Mouse (Mus musculus) embryonic facial prominence, embryonic 14.5 days (tissue): Measurements from ENCODE around the gene Bard1. TPM values are rescaled to one million over a fixed set of nuclear protein-coding genes. Genes with fewer than 3 reads are reported as not detected.

Experiments used
- ATAC-seq: fragments of 200-750 bp; cut with Nextera tagmentation; 2 replicates; pipeline ENCODE4 v1.8.0; 2017; ENCODE audit warnings: low read depth, moderate number of reproducible peaks, moderate TSS enrichment
- DNase-seq: peaks from one replicate; pipeline ENCODE4 v3.0.0-alpha.2; 2015; ENCODE audit warnings: low spot score
- H3K27ac ChIP-seq: fragments of 300-500 bp; sonication (generic); replicated peaks from 2 replicates; pipeline ENCODE4 v1.5.1; 2014; ENCODE audit warnings: low read depth, mild to moderate bottlenecking, low read length, moderate library complexity
- H3K27me3 ChIP-seq: fragments of 300-500 bp; sonication (generic); replicated peaks from 2 replicates; pipeline ENCODE4 v1.6.1; 2014; ENCODE audit warnings: low read length; ENCODE audit not compliant: control insufficient read depth, insufficient read depth
- H3K36me3 ChIP-seq: fragments of 300-500 bp; sonication (generic); 2 replicates; pipeline ENCODE4 v1.6.1; 2014; ENCODE audit warnings: low read length, mixed read lengths; ENCODE audit not compliant: control insufficient read depth, insufficient read depth
- H3K4me1 ChIP-seq: fragments of 300-500 bp; sonication (generic); 2 replicates; pipeline ENCODE4 v1.6.1; 2014; ENCODE audit warnings: antibody characterized with exemption, low read length; ENCODE audit not compliant: control insufficient read depth, insufficient read depth
- H3K4me2 ChIP-seq: fragments of 300-500 bp; sonication (generic); 2 replicates; pipeline ENCODE4 v1.6.1; 2014; ENCODE audit warnings: low read depth, mild to moderate bottlenecking, low read length, moderate library complexity, mixed read lengths
- H3K4me3 ChIP-seq: fragments of 300-500 bp; sonication (generic); 2 replicates; pipeline ENCODE4 v1.5.1; 2014; ENCODE audit warnings: low read depth, mild to moderate bottlenecking, low read length
- H3K9ac ChIP-seq: fragments of 300-500 bp; sonication (generic); 2 replicates; pipeline ENCODE4 v1.6.1; 2014; ENCODE audit warnings: low read depth, mild to moderate bottlenecking, low read length, moderate library complexity, mixed read lengths
- H3K9me3 ChIP-seq: fragments of 300-500 bp; sonication (generic); 2 replicates; pipeline ENCODE4 v1.6.1; 2016; ENCODE audit warnings: low read length; ENCODE audit not compliant: control insufficient read depth
- WGBS: fragments of 180-500 bp; shearing (Covaris S2); extraction: QIAGEN DNeasy Blood & Tissue Kit; methylation state at CpG from one replicate; pipeline ENCODE4 v1.1.7; 2014; 5-methylcytosine and 5-hydroxymethylcytosine counted together
- polyA plus RNA-seq: library from polyadenylated mRNA; unstranded; fragments of >200 nt; fragmentation: Nextera tagmentation; extraction: Ambion mirVana; gene quantifications from 2 replicates; pipeline ENCODE4 v1.2.1, GENCODE M21; 2014

Gene Bard1
- polyA plus RNA-seq, 1 experiment from 2014 or later = 1.6 TPM

GRCm38 (mm10) chr1:71103174-71103864 lies 373 bp upstream of the Bard1 start:
- Histone ChIP-seq H3K27ac (peak overlapping the region; percentile 39; the same call in 1 of the 2 replicates), H3K4me1 (peaks cover 4% of the 10 kb centered on the region; the same call in 1 of the 2 replicates), H3K9ac (peak overlapping the region; percentile 77), H3K27me3 (no peaks in the 10 kb centered on the region), H3K4me3 (peak overlapping the region; percentile 88), H3K4me2 (peak overlapping the region; percentile 73), H3K9me3 (no peaks in the 10 kb centered on the region), H3K36me3 (no peaks in the 10 kb centered on the region)
- ATAC-seq (no peak), DNase-seq (no peak)
- WGBS = 28% methylated on average over 18 of the region's 18 CpGs

GRCm38 (mm10) chr1:71101369-71101970 lies 1.5 kb downstream of the Bard1 start:
- peak; percentile 33 for DNase-seq
- no peaks in the 10 kb centered on the region for H3K27me3 ChIP-seq
- 45% methylated on average over 11 of the region's 11 CpGs for WGBS
- no peak overlapping the region for H3K9ac ChIP-seq
- H3K4me2 ChIP-seq = peak overlapping the region; percentile 73
- no peak overlapping the region for H3K27ac ChIP-seq
- H3K4me3 ChIP-seq = peak overlapping the region; percentile 88
- no peaks in the 10 kb centered on the region for H3K36me3 ChIP-seq
- ATAC-seq = no peak
- no peaks in the 10 kb centered on the region for H3K9me3 ChIP-seq
- H3K4me1 ChIP-seq = peaks cover 4% of the 10 kb centered on the region; the same call in 1 of the 2 replicates

GRCm38 (mm10) chr1:71100591-71101368 lies 2.2 kb downstream of the Bard1 start:
- Histone ChIP-seq H3K4me1 (peaks cover 4% of the 10 kb centered on the region; the same call in 1 of the 2 replicates), H3K9me3 (no peaks in the 10 kb centered on the region), H3K27me3 (no peaks in the 10 kb centered on the region), H3K4me3 (no peak overlapping the region), H3K4me2 (peak overlapping the region; percentile 73; the same call in 1 of the 2 replicates), H3K27ac (no peak overlapping the region; the same call in 1 of the 2 replicates), H3K9ac (no peak overlapping the region), H3K36me3 (no peaks in the 10 kb centered on the region)
- DNase-seq (no peak), ATAC-seq (no peak)
- 57% methylated on average over 5 of the region's 5 CpGs for WGBS

- Histone ChIP-seq H3K4me3 (no peak overlapping the region), H3K9me3 (no peaks in the 10 kb centered on the region), H3K36me3 (no peaks in the 10 kb centered on the region), H3K9ac (no peak overlapping the region), H3K4me1 (peaks cover 4% of the 10 kb centered on the region; the same call in 1 of the 2 replicates), H3K27me3 (no peaks in the 10 kb centered on the region), H3K4me2 (peak overlapping the region; percentile 73; the same call in 1 of the 2 replicates), H3K27ac (no peak overlapping the region; the same call in 1 of the 2 replicates)
- WGBS = 43% methylated on average over 3 of the region's 3 CpGs
- DNase-seq = peak; percentile 62
- ATAC-seq = no peak; the same call in 1 of the 2 replicates
Observed at GRCm38 (mm10) chr1:71099945-71100515, 2.9 kb downstream of the Bard1 start.

- DNase-seq (no peak), ATAC-seq (no peak)
- no peak overlapping the region for H3K9ac ChIP-seq
- no peaks in the 10 kb centered on the region for H3K36me3 ChIP-seq
- H3K4me1 ChIP-seq = peaks cover under 1% of the 10 kb centered on the region; the same call in 1 of the 2 replicates
- H3K27ac ChIP-seq = no peak overlapping the region
- H3K4me2 ChIP-seq = no peak overlapping the region
- no peaks in the 10 kb centered on the region for H3K27me3 ChIP-seq
- 92% methylated on average over 1 of the region's 1 CpGs for WGBS
- no peak overlapping the region for H3K4me3 ChIP-seq
- H3K9me3 ChIP-seq = no peaks in the 10 kb centered on the region
Observed at GRCm38 (mm10) chr1:71096031-71096430, 6.9 kb downstream of the Bard1 start.

GRCm38 (mm10) chr1:71095211-71095805 lies 7.6 kb downstream of the Bard1 start:
- no peak overlapping the region for H3K4me3 ChIP-seq
- no peak overlapping the region for H3K4me2 ChIP-seq
- no peaks in the 10 kb centered on the region for H3K36me3 ChIP-seq
- ATAC-seq (no peak), DNase-seq (no peak)
- H3K27me3 ChIP-seq = no peaks in the 10 kb centered on the region
- 89% methylated on average over 2 of the region's 2 CpGs for WGBS
- no peak overlapping the region for H3K9ac ChIP-seq
- H3K9me3 ChIP-seq = no peaks in the 10 kb centered on the region
- no peak overlapping the region for H3K27ac ChIP-seq
- no peaks in the 10 kb centered on the region; the same call in 1 of the 2 replicates for H3K4me1 ChIP-seq

GRCm38 (mm10) chr1:71075651-71076050 lies 27.3 kb downstream of the Bard1 start:
- Histone ChIP-seq H3K27ac (no peak overlapping the region), H3K9ac (no peak overlapping the region), H3K9me3 (no peaks in the 10 kb centered on the region), H3K4me2 (no peak overlapping the region), H3K4me3 (no peak overlapping the region), H3K27me3 (no peaks in the 10 kb centered on the region), H3K36me3 (peaks cover 7% of the 10 kb centered on the region; the same call in 1 of the 2 replicates), H3K4me1 (no peaks in the 10 kb centered on the region)
- WGBS = 71% methylated on average over 3 of the region's 3 CpGs
- DNase-seq = no peak
- no peak for ATAC-seq

- H3K9me3 ChIP-seq = no peaks in the 10 kb centered on the region
- H3K4me1 ChIP-seq = no peaks in the 10 kb centered on the region
- peaks cover 7% of the 10 kb centered on the region; the same call in 1 of the 2 replicates for H3K36me3 ChIP-seq
- H3K4me2 ChIP-seq = no peak overlapping the region
- H3K27me3 ChIP-seq = no peaks in the 10 kb centered on the region
- DNase-seq (no peak), ATAC-seq (no peak)
- no peak overlapping the region for H3K9ac ChIP-seq
- no peak overlapping the region for H3K27ac ChIP-seq
- H3K4me3 ChIP-seq = no peak overlapping the region
Observed at GRCm38 (mm10) chr1:71070771-71071170, 32.2 kb downstream of the Bard1 start.
